Mouse (Mus musculus): ENCODE measurements around the gene Spred3. TPM values are rescaled to one million over a fixed set of nuclear protein-coding genes. Genes with fewer than 3 reads are reported as not detected.

The Spred3 gene
- polyA plus RNA-seq, 1 experiment = 1.9 TPM

DNA sequence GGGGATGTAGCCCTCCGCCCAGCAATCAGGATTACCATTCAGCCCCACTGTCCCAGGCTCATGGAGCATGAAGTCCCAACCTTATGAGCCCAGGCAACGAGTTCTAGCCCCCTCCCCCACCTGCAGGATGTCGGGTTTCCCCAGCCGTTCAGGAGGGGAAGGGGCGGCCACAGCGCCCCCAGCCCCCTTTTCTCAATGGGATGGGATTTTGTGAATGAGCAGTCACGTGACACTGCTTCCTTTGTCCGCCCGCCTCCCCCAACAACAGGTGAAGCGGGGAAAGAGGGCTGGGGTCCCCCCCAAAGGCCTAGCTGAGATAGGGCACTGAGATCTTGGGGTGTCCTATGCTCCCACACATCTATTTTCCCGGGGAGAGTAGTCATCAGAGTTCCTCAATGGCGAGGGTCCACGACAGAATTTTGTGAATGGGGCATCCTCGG, 1.4 kb downstream of the Spred3 start:
- Histone ChIP-seq H3K36me3 (ENCODE audit: control insufficient read depth, insufficient read depth, low read length) (peaks cover 5% of the 10 kb centered on the region), H3K4me1 (ENCODE audit: control insufficient read depth, insufficient read depth, insufficient read length, low read length) (peaks cover 20% of the 10 kb centered on the region), H3K27me3 (ENCODE audit: control insufficient read depth, insufficient read depth, low read length) (peaks cover 34% of the 10 kb centered on the region), H3K4me3 (ENCODE audit: low read depth, low read length) (peak overlapping the region; percentile 81), H3K27ac (ENCODE audit: insufficient read depth, low read depth, low read length) (no peak overlapping the region)
- 7% methylated on average over 14 of the region's 14 CpGs for WGBS
- TF ChIP-seq CTCF (IDR thresholded peaks at IDR 0.05; ENCODE audit: extremely low read depth, insufficient read length, insufficient replicate concordance, low read depth, low read length) = no peak
- TF ChIP-seq POLR2A (IDR thresholded peaks at IDR 0.05; ENCODE audit: low read depth, low read length) = no peak

DNA sequence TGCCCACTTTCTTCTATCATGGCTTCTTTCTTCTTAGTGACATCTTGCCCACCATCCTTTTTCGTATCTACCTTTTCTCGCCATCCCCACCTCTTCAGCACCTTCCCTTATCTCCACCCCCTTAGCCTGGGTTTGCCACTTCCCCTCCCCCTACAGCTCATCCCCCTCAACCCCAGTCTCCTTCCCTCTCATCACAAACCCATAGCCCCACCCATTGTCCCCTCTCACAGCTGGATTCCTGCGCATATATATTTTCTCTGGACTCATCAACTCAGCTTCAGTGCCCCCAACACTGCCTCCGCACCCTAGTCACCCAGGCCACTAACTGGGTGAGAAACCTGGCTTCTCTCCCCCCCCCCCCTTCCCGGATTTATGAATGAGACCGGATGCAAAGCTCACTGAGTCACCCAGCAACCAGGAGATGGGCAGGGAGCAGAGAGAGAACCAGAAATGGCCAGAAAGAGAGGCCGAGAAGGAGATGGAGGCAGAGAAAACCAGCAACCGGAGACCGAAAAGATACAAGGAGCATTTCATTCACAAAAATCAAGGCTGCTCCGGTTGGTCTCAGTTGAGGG, 2.0 kb downstream of the Spred3 start:
- peaks cover 34% of the 10 kb centered on the region for H3K27me3 ChIP-seq (ENCODE audit: control insufficient read depth, insufficient read depth, low read length)
- no peak overlapping the region for H3K4me3 ChIP-seq (ENCODE audit: low read depth, low read length)
- no peak overlapping the region for H3K27ac ChIP-seq (ENCODE audit: insufficient read depth, low read depth, low read length)
- H3K4me1 ChIP-seq (ENCODE audit: control insufficient read depth, insufficient read depth, insufficient read length, low read length) = peaks cover 20% of the 10 kb centered on the region
- H3K36me3 ChIP-seq (ENCODE audit: control insufficient read depth, insufficient read depth, low read length) = peaks cover 2% of the 10 kb centered on the region
- 28% methylated on average over 10 of the region's 10 CpGs for WGBS
- TF ChIP-seq CTCF (IDR thresholded peaks at IDR 0.05; ENCODE audit: extremely low read depth, insufficient read length, insufficient replicate concordance, low read depth, low read length) = no peak

DNA sequence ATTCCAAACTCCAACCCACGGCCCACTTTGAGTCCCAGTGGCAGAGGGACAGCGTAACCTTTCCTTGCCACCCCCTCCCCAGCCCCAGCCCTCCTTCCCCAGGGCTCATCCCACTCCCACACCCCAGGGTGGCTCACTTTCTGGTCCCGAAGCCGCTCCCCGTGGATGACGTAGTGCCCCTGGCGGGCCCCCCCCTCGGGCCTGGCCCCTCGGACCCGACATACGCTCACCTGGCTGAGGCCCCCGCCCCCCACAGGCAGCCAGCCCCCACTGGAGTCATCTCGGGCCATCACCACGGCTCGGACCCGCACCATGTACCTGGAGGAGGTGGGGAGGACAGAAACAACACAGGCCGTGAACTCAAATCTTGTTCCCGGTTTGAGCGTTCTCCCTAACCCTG, 2.6 kb downstream of the Spred3 start:
- H3K27me3 ChIP-seq (ENCODE audit: control insufficient read depth, insufficient read depth, low read length) = peaks cover 34% of the 10 kb centered on the region
- 47% methylated on average over 19 of the region's 19 CpGs for WGBS
- H3K4me1 ChIP-seq (ENCODE audit: control insufficient read depth, insufficient read depth, insufficient read length, low read length) = peaks cover 24% of the 10 kb centered on the region
- H3K27ac ChIP-seq (ENCODE audit: insufficient read depth, low read depth, low read length) = no peak overlapping the region
- no peaks in the 10 kb centered on the region for H3K36me3 ChIP-seq (ENCODE audit: control insufficient read depth, insufficient read depth, low read length)
- H3K4me3 ChIP-seq (ENCODE audit: low read depth, low read length) = no peak overlapping the region
- TF ChIP-seq CTCF (IDR thresholded peaks at IDR 0.05; ENCODE audit: extremely low read depth, insufficient read length, insufficient replicate concordance, low read depth, low read length) (no peak), POLR2A (IDR thresholded peaks at IDR 0.05; ENCODE audit: low read depth, low read length) (no peak)

DNA sequence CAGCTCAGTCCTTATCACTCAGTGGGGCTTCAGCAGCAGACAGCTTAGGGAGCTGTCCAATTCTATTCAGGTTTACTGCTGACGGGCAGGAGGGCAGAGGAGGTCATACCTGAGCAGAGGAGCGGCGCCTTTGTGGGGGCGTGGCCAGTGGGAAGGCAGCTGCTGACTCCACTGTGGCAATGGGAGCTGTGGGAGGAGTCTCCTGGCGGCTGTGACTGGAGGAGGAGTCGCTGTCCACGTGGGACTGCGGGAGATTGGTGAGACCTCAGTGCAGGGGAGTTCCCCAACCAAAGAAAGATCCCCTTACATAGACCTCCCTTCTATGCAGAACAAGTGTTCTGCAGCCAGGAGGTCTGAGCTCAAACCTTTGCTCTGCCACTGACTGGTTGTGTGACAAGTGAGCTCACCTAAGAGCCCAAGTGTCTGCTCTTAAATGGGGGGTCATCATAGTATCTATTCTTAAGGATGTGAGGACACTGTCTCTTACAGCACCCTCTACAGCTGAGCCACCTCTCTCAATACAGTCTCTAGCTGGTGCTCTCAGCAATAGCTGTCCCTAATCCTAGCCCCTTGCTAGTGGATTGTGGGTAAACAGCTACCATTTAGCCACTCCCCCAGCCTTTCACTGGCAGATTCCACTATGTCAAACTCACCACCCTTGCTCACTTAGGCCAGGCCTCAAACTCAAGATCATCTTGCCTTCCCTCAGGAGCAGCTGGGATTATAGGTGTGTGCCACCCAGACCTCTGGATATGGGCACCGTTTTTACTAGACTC, 7.3 kb downstream of the Spred3 start:
- 14% methylated on average over 9 of the region's 9 CpGs for WGBS
- Histone ChIP-seq H3K4me3 (ENCODE audit: low read depth, low read length) (no peak overlapping the region), H3K36me3 (ENCODE audit: control insufficient read depth, insufficient read depth, low read length) (no peaks in the 10 kb centered on the region), H3K27ac (ENCODE audit: insufficient read depth, low read depth, low read length) (no peak overlapping the region), H3K4me1 (ENCODE audit: control insufficient read depth, insufficient read depth, insufficient read length, low read length) (peaks cover 7% of the 10 kb centered on the region), H3K27me3 (ENCODE audit: control insufficient read depth, insufficient read depth, low read length) (0 out of 2 replicates have a peak, but pooled peaks cover under 1% of the 10 kb centered on the region)
- TF ChIP-seq POLR2A (IDR thresholded peaks at IDR 0.05; ENCODE audit: low read depth, low read length) (no peak), CTCF (IDR thresholded peaks at IDR 0.05; ENCODE audit: extremely low read depth, insufficient read length, insufficient replicate concordance, low read depth, low read length) (no peak)

DNA sequence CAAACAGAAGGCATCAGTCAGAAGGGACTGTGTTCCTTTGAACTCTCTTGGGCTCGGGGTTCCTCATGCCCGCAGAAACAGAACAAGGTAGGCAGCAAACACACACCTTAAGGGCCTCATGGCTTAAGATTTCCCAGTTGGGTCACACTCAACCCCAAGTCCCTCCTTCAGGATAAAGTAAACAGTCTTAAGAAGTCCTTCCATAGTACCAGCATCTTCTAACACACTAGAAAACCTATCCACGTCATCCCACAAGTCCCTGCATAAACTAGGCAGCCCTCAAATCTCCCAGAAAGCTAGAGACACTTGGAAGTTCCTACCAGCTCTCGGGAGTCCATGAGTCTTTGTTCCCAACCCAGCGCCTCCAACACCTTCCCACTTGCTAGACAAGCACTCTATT, 7.9 kb downstream of the Spred3 start:
- Histone ChIP-seq H3K4me3 (ENCODE audit: low read depth, low read length) (no peak overlapping the region), H3K27me3 (ENCODE audit: control insufficient read depth, insufficient read depth, low read length) (no peaks in the 10 kb centered on the region), H3K36me3 (ENCODE audit: control insufficient read depth, insufficient read depth, low read length) (no peaks in the 10 kb centered on the region), H3K27ac (ENCODE audit: insufficient read depth, low read depth, low read length) (no peak overlapping the region), H3K4me1 (ENCODE audit: control insufficient read depth, insufficient read depth, insufficient read length, low read length) (peaks cover 7% of the 10 kb centered on the region)
- no peak for TF ChIP-seq POLR2A (IDR thresholded peaks at IDR 0.05; ENCODE audit: low read depth, low read length)
- TF ChIP-seq CTCF (IDR thresholded peaks at IDR 0.05; ENCODE audit: extremely low read depth, insufficient read length, insufficient replicate concordance, low read depth, low read length) = no peak
- 51% methylated on average over 5 of the region's 5 CpGs for WGBS

GRCm38 (mm10) chr7:29158264-29158663, 11.9 kb downstream of the Spred3 start:
- no peak overlapping the region for H3K4me3 ChIP-seq (ENCODE audit: low read depth, low read length)

More at GRCm38 (mm10) chr7:29158264-29158663, 11.9 kb downstream of the Spred3 start:
- H3K36me3 ChIP-seq (ENCODE audit: control insufficient read depth, insufficient read depth, low read length) = peaks cover 13% of the 10 kb centered on the region
- 57% methylated on average over 5 of the region's 5 CpGs for WGBS
- no peaks in the 10 kb centered on the region for H3K27me3 ChIP-seq (ENCODE audit: control insufficient read depth, insufficient read depth, low read length)
- TF ChIP-seq POLR2A (IDR thresholded peaks at IDR 0.05; ENCODE audit: low read depth, low read length) = no peak
- TF ChIP-seq CTCF (IDR thresholded peaks at IDR 0.05; ENCODE audit: extremely low read depth, insufficient read length, insufficient replicate concordance, low read depth, low read length) = no peak
- H3K4me1 ChIP-seq (ENCODE audit: control insufficient read depth, insufficient read depth, insufficient read length, low read length) = peaks cover 13% of the 10 kb centered on the region
- no peak overlapping the region for H3K27ac ChIP-seq (ENCODE audit: insufficient read depth, low read depth, low read length)

All from small intestine, adult 2 months (tissue).